Mouse (Mus musculus) urinary bladder, postnatal 10 days (tissue): ENCODE results near the gene Nr1h3.
"Not testable (repeated sequence)": the region's sequence is repeated elsewhere in the genome, so short reads cannot be mapped to it uniquely, and the experiment has no call there.

Experiments used
- DNase-seq: peaks from one replicate; pipeline ENCODE4 v3.0.0; 2022; ENCODE audit warnings: low spot score

Nr1h3 gene

GRCm38 (mm10) chr2:91202222-91202971 is at the start of gene Nr1h3, which contains the start of gene Acp2:
TSS of gene Nr1h3 (minus strand) at chr2:91202834.
TSS of gene Acp2 (plus strand) at chr2:91202885.
- peak; percentile 64 for DNase-seq

- DNase-seq = no peak
These were observed 49.4 kb upstream of the Nr1h3 start for GRCm38 (mm10) chr2:91252001-91252400.

GRCm38 (mm10) chr2:91248366-91248765 is 45.7 kb upstream of the Nr1h3 start:
- no peak for DNase-seq

- DNase-seq = no peak
These were observed 42.1 kb upstream of the Nr1h3 start for GRCm38 (mm10) chr2:91244557-91245228.

GRCm38 (mm10) chr2:91243416-91243815 is 40.8 kb upstream of the Nr1h3 start:
- no peak for DNase-seq

GRCm38 (mm10) chr2:91242547-91242946 is 39.9 kb upstream of the Nr1h3 start:
- no peak for DNase-seq

GRCm38 (mm10) chr2:91237511-91238080 is 35.0 kb upstream of the Nr1h3 start:
- not testable (repeated sequence) for DNase-seq

- DNase-seq = peak; percentile 76
These were observed 34.2 kb upstream of the Nr1h3 start, which contains the start of gene Ddb2 for GRCm38 (mm10) chr2:91236601-91237510. TSS of gene Ddb2 (minus strand) at chr2:91236982.

GRCm38 (mm10) chr2:91229735-91230134 is 27.1 kb upstream of the Nr1h3 start:
- no peak for DNase-seq

GRCm38 (mm10) chr2:91223614-91224013 is 21.0 kb upstream of the Nr1h3 start:
- DNase-seq = no peak

GRCm38 (mm10) chr2:91220501-91220900 is 17.9 kb upstream of the Nr1h3 start:
- DNase-seq = no peak

- no peak for DNase-seq
These were observed 14.4 kb upstream of the Nr1h3 start for GRCm38 (mm10) chr2:91217032-91217431.

- no peak for DNase-seq
These were observed 10.7 kb upstream of the Nr1h3 start for GRCm38 (mm10) chr2:91213311-91213710.

GRCm38 (mm10) chr2:91206254-91206775 is 3.7 kb upstream of the Nr1h3 start:
- no peak for DNase-seq

- no peak for DNase-seq
These were observed 480 bp upstream of the Nr1h3 start for GRCm38 (mm10) chr2:91202972-91203656.

GRCm38 (mm10) chr2:91198888-91199287 is 3.7 kb downstream of the Nr1h3 start:
- no peak for DNase-seq

- DNase-seq = no peak
These were observed 6.0 kb downstream of the Nr1h3 start for GRCm38 (mm10) chr2:91196577-91197001.

- no peak for DNase-seq
These were observed 7.9 kb downstream of the Nr1h3 start for GRCm38 (mm10) chr2:91194624-91195332.

- no peak for DNase-seq
These were observed 12.1 kb downstream of the Nr1h3 start for GRCm38 (mm10) chr2:91190501-91190900.

- no peak for DNase-seq
These were observed 15.2 kb downstream of the Nr1h3 start for GRCm38 (mm10) chr2:91187431-91187830.
